Mouse (Mus musculus): ENCODE results near the gene Plscr4.

DNA sequence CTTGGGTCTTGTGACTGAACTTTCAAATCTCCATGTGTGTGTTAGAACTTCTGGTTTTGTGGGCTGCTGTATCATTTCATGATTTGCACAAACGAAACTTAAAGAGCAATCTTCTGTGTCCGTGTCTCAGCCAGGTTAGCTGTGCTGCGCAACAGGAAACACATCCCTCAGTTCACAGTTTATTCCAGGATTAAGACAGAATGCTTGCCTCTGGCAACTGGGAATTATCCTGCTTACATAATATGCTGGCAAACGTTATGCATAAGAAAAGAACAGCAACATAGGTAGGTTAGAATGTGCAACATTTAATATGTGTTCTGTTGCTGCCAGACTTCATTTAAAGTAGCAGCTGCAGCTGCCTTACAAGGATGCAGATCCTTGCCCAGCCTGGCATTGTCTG, 10.6 kb downstream of the Plscr4 start:
- TF ChIP-seq POLR2A (IDR thresholded peaks at IDR 0.05; ENCODE audit: extremely low read depth, insufficient read depth, low read length): no peak
- no peak for TF ChIP-seq CTCF (IDR thresholded peaks at IDR 0.05; ENCODE audit: low read depth, low read length)

Measured in liver, adult 2 months (tissue).